Mouse (Mus musculus) layer of hippocampus, adult 11-12 months (tissue): ENCODE measurements at regions not wholly inside any gene's neighbourhood (a gene's known extent, or its start where the extent isn't known, plus 50 kb on each side); places are given as distances from the start of the nearest gene placed in this dataset.
"Not testable (repeated sequence)": the region's sequence is repeated elsewhere in the genome, so short reads cannot be mapped to it uniquely, and the experiment has no call there.

Experiments used
- DNase-seq: peaks from one replicate; pipeline ENCODE4 v3.0.0; 2022; ENCODE audit warnings: low spot score

- no peak for DNase-seq
Measured at GRCm38 (mm10) chr12:107159126-107159525, 329.3 kb upstream of the 3110018I06Rik start.

GRCm38 (mm10) chr12:107160137-107160536 is 328.3 kb upstream of the 3110018I06Rik start:
- no peak for DNase-seq

- DNase-seq, result no peak
Measured at GRCm38 (mm10) chr12:107160628-107161027, 327.8 kb upstream of the 3110018I06Rik start.

DNA sequence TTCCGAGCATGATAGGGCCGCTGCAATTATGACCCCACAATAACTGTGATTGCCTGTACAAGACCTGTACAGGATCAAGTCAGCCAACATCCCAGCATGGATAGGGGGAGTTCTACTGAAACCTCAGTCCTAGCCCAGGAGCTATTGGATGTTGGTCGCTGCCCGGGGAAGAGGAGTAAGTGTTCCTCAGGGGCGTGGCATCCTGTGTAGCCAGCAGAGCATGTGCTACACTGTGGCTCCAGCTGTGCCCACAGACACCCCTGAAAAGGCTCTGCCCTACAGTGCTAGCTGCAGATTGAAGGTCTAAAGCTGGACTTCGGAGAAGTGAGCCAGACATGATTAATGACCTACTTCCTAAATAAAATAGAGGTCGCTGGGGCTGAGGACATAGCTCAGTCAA is 317.5 kb upstream of the 3110018I06Rik start:
- DNase-seq, result no peak

DNA sequence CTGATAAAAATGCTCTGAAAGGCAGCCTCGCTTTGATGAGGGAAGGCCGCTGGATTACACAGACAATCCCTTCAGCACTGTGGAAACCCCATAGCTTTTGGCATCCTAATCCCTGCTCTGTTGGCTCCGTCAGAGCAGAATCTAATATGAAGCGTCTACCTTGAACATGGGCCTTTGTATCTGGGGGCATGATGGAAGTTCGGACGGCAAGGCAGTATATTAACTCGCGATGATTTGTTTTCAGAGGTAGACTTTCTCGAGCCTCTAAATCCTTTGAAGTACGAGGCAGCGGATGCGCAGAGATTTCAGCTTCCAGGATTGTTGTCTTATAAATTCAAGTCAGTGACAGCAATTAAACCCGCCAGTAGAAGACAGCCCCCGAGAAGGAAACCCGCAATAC is 316.8 kb upstream of the 3110018I06Rik start:
- no peak for DNase-seq

DNA sequence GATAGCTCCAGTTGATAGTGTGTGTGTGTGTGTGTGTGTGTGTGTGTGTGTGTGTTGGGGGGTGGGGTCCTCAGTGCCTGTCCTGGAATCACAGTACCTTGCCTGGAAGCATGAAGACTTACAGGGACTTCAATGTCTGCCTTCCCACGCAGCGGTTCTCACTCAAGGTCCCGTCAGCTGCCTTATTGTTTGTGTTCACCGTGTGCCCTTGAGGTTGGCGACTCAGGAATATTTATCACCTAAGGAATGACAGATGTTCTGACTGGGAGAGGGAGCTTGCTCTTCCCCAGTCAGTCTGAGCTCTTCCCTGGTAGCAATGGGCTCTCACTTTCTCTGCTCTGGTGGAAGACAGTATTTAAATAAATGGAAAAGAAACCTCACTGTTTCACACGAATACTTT is 309.8 kb upstream of the 3110018I06Rik start:
- DNase-seq, result no peak

DNA sequence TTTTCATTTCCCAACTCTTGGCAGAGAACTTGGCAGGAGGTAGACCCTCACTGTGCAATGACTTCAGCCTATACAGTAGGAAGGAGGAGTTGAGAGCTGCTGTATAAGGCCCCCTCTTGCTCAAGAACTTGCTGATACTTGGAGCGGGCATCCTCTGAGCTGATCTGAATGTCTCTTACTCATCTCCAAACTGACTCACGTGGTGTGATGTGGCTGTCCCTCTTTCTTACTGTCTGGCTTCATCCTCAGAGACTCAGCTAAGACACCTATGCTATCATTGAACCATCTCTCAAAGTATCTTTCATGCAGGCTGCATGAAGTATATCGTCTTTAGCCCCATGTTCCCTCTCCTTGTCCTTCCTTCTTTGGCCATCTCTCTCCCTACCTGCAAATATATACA is 307.9 kb upstream of the 3110018I06Rik start:
- no peak for DNase-seq

DNA sequence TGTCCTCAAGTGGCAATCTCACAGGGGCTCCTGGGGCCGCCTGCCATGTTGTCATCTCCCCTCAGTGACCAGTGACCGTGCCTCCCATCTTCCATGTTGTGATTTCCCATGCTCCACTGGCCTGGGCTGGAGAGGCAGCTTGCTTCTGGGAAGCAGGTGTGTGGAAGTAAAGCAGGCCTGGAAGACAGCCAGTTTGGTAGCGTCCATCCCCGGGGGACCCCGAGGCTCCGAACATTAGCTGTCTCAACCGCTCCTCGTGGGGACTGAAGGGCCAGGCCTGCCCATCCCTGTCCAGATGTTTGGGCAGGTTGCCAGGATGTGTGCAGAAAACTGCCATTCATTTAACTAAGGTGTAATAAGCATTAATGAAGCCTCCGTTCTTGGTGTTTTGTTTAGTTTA is 307.1 kb upstream of the 3110018I06Rik start:
- DNase-seq, result no peak

GRCm38 (mm10) chr12:107182091-107182655 is 306.3 kb upstream of the 3110018I06Rik start:
- DNase-seq, result no peak

GRCm38 (mm10) chr12:107183283-107183682 is 305.1 kb upstream of the 3110018I06Rik start:
- DNase-seq, result peak; percentile 40

GRCm38 (mm10) chr12:107184426-107184825 is 304.0 kb upstream of the 3110018I06Rik start:
- DNase-seq, result no peak

DNA sequence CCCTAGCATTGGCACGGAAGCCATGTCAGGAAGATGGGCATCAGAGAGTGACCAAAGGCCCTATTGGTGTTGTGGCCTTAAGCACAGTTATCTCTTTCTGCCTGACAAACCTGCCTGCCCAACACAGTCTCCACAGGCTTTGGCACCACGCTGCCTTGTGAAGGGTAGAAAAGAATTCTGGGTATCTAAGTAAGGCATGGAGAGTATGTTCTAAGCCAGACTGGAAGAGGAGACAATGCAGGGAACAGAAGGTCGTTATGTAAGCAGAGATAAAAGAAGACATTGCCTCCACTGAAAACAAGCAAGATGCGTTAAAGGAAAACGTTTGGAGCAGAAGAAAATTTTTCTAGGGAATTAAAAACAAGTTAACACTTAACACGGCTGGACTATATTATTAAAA is 302.1 kb upstream of the 3110018I06Rik start:
- peak; percentile 19 for DNase-seq

GRCm38 (mm10) chr12:107188055-107188454 is 300.4 kb upstream of the 3110018I06Rik start:
- no peak for DNase-seq

GRCm38 (mm10) chr12:107198389-107199018 is 289.9 kb upstream of the 3110018I06Rik start:
- DNase-seq, result no peak

DNA sequence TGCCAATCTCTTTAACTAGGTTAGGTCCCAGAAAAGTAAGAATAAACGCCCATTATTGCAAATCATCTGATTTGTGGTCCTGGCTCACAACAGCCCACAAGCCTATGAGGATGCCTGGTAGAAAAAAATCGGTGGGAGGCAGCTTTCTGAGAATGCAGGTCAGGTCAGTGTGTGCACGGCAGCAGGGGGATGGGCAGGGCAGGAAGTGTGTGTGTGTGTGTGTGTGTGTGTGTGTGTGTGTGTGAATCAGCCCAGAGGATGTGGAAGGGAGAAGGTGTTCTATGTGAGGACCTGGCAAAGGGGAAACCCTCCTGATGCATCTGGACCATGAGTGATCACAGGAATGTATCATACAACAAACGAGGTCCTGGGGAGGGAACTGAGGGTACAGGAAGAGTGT is 287.5 kb upstream of the 3110018I06Rik start:
- no peak for DNase-seq

DNA sequence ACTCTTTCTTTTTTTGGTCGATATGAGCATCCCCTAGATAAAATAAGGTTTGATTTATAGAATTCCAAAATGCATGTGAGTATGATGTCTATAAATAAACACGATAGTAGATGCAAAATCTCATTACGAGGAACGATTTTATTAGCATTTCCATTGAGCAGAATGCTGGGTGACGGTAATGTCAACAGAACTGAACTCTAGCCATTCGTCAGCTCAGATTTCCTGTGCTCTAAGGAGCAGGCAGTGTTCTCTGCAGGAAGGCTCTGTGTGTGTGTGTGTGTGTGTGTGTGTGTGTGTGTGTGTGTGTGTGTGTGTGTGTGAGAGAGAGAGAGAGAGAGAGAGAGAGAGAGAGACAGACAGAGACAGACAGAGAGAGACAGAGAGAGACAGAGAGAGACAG is 279.6 kb upstream of the 3110018I06Rik start:
- DNase-seq, result not testable (repeated sequence)

- DNase-seq, result peak; percentile 61
Measured at GRCm38 (mm10) chr12:107212826-107213225, 275.6 kb upstream of the 3110018I06Rik start.

DNA sequence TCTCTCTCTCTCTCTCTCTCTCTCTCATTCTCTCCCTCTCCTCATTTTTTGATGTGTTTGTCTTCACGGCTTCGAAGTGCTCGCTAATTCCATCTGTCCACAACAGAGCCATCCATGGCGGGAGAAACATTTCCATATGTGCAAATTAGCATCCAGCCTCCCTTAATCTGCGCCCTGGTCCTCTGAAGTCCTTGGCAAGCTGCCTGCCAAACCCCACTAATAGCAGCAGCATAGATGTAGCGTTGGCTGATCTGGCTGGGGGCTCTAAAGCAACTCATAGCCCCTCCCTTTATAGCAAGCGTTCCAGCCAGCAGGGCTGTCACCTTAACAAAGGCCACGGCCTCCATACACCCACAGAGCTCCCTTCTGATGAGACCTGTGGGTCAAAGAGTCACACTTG is 272.3 kb upstream of the 3110018I06Rik start:
- DNase-seq, result no peak

DNA sequence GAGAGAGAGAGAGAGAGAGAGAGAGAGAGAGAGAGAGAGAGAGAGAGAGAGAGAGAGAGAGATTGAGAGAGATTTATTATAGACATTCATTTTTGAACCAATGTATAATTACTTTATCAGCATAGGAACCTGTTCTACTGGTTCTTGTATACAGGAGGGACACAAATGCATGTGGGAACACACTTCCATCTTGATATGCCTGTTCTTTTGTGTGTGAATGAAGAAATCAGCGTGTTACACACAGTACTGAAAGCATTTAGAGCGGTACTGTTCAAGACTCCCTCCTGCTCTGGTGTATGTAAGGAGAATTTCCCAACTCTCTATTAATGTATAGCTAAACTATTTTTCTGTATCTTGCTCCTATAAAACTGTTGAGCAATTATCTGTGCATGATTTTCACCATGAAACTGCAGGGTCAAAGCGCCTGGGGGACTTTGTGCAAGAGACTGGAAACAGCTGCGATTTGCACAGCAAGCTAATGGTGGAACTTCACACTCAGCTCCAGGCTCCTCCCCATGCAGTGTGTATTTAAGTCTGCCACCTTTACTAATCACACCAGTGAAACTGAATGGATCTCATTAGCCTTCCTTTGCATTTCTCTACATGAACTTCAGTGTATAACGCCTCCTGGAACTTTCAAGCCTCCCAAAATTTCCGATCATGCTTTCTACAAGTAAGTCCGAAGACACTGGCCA is 267.0 kb upstream of the 3110018I06Rik start:
- no peak for DNase-seq

- no peak for DNase-seq
Measured at GRCm38 (mm10) chr12:107222106-107222505, 266.3 kb upstream of the 3110018I06Rik start.

- DNase-seq, result no peak
Measured at GRCm38 (mm10) chr12:107230097-107230496, 258.3 kb upstream of the 3110018I06Rik start.

- no peak for DNase-seq
Measured at GRCm38 (mm10) chr12:107231629-107232028, 256.8 kb upstream of the 3110018I06Rik start.

- no peak for DNase-seq
Measured at GRCm38 (mm10) chr12:107250747-107251470, 237.5 kb upstream of the 3110018I06Rik start.
